Mouse (Mus musculus) CH12F3 (cell line): ENCODE data around the gene Apool.
"Not testable (repeated sequence)": the region's sequence is repeated elsewhere in the genome, so short reads cannot be mapped to it uniquely, and the experiment has no call there.

Experiments
- in situ Hi-C: fragments of 300-500 bp; cut with MboI; formaldehyde crosslinking; loops from 2 replicates; pipeline ENCODE4 v1.14.3; 2020; ENCODE audit warnings: low sequenced_read_pairs

Apool gene

GRCm38 (mm10) chrX:112310804-112311530 is at the start of gene Apool:
Gene Apool, plus strand, starts transcription at chrX:112311334.
- in situ Hi-C loops = no loop called here

- in situ Hi-C loops = no loop called here
These were observed 37.6 kb upstream of the Apool start for GRCm38 (mm10) chrX:112273550-112273949.

GRCm38 (mm10) chrX:112311531-112311887 is 375 bp downstream of the Apool start:
- in situ Hi-C loops = no loop called here

GRCm38 (mm10) chrX:112312094-112312493 is 960 bp downstream of the Apool start:
- in situ Hi-C loops = no loop called here

- in situ Hi-C loops = no loop called here
These were observed 9.1 kb downstream of the Apool start for GRCm38 (mm10) chrX:112320273-112320672.

- in situ Hi-C loops = no loop called here
These were observed 28.4 kb downstream of the Apool start for GRCm38 (mm10) chrX:112339486-112339885.

- in situ Hi-C loops = no loop called here
These were observed 36.6 kb downstream of the Apool start for GRCm38 (mm10) chrX:112347467-112348394.

GRCm38 (mm10) chrX:112348395-112348791 is 37.3 kb downstream of the Apool start:
- in situ Hi-C loops = no loop called here

- in situ Hi-C loops = no loop called here
These were observed 57.3 kb downstream of the Apool start for GRCm38 (mm10) chrX:112368426-112368825.

GRCm38 (mm10) chrX:112370577-112371410 is 59.7 kb downstream of the Apool start:
- in situ Hi-C loops = not testable (repeated sequence)

GRCm38 (mm10) chrX:112406679-112407078 is 95.5 kb downstream of the Apool start, which contains the start of gene Satl1:
Gene Satl1, minus strand, starts transcription at chrX:112406779.
- in situ Hi-C loops = no loop called here

- in situ Hi-C loops = no loop called here
These were observed 101.2 kb downstream of the Apool start for GRCm38 (mm10) chrX:112412309-112412708.
